Mouse (Mus musculus): ENCODE results near the gene Agrp. TPM values are rescaled to one million over a fixed set of nuclear protein-coding genes. Genes with fewer than 3 reads are reported as not detected.

The Agrp gene
- polyA plus RNA-seq, 1 experiment from 2014 or later: 1.1 TPM

DNA sequence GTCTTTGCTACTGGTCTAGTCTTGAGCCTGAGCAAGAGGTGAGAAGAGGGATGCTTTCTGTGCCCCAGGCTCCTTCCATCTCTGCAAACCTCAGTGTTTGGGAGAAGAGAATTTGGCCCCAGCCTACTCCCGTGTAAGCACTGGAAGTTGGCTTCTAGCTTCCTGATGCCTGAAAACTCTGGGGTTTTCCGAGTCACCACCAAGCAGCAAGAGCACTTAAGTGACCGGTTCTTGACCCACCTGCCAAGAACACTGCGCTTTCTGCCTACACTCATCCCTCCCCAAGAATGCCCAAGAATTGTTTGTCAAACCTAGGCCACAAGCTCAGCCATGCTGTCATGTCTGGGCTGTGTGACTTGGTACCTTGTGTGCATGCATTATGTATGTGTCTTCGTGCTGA is 116.7 kb downstream of the Agrp start:
- peaks cover 44% of the 10 kb centered on the region for H3K4me1 ChIP-seq (replicated peaks; ENCODE audit: control insufficient read depth, insufficient read depth, low read length)
- WGBS: 31% methylated on average over 5 of the region's 5 CpGs
- H3K36me3 ChIP-seq (ENCODE audit: control insufficient read depth, insufficient read depth, low read length): peaks cover 18% of the 10 kb centered on the region
- H3K9ac ChIP-seq (ENCODE audit: low read length): no peak overlapping the region
- no peak overlapping the region for H3K4me2 ChIP-seq (ENCODE audit: low read length)
- no peaks in the 10 kb centered on the region for H3K9me3 ChIP-seq (ENCODE audit: control insufficient read depth, low read length)
- no peak overlapping the region for H3K27ac ChIP-seq (ENCODE audit: low read depth)
- 0 out of 2 replicates have a peak, but pooled peaks cover 3% of the 10 kb centered on the region for H3K27me3 ChIP-seq (replicated peaks; ENCODE audit: control insufficient read depth, insufficient read depth, low read length)
- H3K4me3 ChIP-seq (ENCODE audit: low read depth, low read length): no peak overlapping the region
- DNase-seq (ENCODE audit: low spot score): no peak
- ATAC-seq (replicated peaks; ENCODE audit: low FRiP score, low TSS enrichment, low read depth): no peak

DNA sequence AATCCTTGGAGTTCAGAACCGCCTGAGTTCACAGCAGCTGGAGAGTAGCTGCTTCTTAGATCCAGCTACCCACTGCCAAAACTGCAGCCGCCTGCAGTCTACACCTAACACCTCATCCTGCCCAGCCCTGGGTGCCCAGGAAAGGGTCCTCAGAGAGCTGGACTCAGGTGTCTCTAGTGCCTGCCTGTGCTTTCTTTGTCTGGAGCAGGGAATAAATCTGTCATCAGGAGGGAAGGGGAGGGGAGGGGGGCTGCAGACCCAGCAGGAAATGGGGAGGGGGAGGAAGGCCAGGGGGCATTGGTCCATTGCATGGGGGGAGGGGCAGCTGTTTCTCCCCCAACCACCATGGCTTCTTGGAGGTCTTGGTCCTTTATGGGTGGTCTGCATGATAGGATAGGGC is 117.6 kb downstream of the Agrp start:
- ATAC-seq (replicated peaks; ENCODE audit: low FRiP score, low TSS enrichment, low read depth): no peak
- peaks cover 44% of the 10 kb centered on the region for H3K4me1 ChIP-seq (replicated peaks; ENCODE audit: control insufficient read depth, insufficient read depth, low read length)
- no peaks in the 10 kb centered on the region for H3K9me3 ChIP-seq (ENCODE audit: control insufficient read depth, low read length)
- H3K36me3 ChIP-seq (ENCODE audit: control insufficient read depth, insufficient read depth, low read length): peaks cover 9% of the 10 kb centered on the region
- peak overlapping the region; percentile 99 for H3K4me2 ChIP-seq (ENCODE audit: low read length)
- peak overlapping the region; percentile 54 for H3K4me3 ChIP-seq (ENCODE audit: low read depth, low read length)
- WGBS: 9% methylated on average over 2 of the region's 2 CpGs
- 0 out of 2 replicates have a peak, but pooled peaks cover 3% of the 10 kb centered on the region for H3K27me3 ChIP-seq (replicated peaks; ENCODE audit: control insufficient read depth, insufficient read depth, low read length)
- no peak for DNase-seq (ENCODE audit: low spot score)
- H3K27ac ChIP-seq (ENCODE audit: low read depth): no peak overlapping the region
- no peak overlapping the region for H3K9ac ChIP-seq (ENCODE audit: low read length)

DNA sequence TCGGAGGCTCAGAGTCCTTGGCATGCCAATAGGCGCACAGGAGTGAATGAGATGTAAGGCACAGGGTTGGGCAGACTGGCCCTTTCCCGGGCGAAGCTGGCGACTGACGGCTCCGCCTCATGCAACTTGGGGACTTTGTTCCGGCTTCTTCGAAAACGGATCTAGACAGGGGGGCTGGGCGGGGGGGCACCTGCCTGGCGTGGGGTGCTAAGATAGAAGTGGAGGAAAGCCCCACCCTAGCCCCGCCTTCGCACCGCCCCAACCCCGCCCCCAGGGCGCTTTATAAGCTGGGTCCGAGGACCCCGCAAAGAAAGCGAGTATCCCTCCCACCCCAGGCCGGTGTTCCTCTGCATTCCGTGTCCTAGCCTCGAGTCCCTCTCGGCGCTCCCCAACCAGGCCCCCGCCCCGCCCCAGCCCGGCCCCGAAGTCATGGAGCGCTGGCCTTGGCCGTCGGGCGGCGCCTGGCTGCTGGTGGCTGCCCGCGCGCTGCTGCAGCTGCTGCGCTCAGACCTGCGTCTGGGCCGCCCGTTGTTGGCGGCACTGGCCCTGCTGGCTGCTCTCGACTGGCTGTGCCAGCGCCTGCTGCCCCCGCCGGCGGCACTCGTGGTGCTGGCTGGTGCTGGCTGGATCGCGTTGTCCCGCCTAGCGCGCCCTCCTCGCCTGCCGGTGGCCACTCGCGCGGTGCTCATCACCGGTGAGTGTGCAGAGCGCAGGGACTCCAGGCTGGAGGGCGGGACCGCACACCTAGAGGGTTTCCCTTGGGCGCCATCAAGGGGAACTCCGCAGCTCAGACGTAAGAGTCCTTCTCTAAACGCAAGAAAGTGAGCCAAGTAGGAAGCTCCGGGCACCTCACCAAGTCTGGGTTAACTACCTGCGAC is 118.5 kb downstream of the Agrp start, which contains the start of gene Hsd11b2:
Hsd11b2 (plus strand) TSS at position 320 of the 878 bp plus-strand sequence.
- WGBS: under 1% methylated on average over 67 of the region's 68 CpGs
- peak within 1 kb of the TSS; percentile 54 for H3K4me3 ChIP-seq (ENCODE audit: low read depth, low read length)
- peak within 1 kb of the TSS; percentile 99 for H3K4me2 ChIP-seq (ENCODE audit: low read length)
- H3K4me1 ChIP-seq (replicated peaks; ENCODE audit: control insufficient read depth, insufficient read depth, low read length): peaks cover 44% of the 10 kb centered on the region
- ATAC-seq (replicated peaks; ENCODE audit: low FRiP score, low TSS enrichment, low read depth) (peak; percentile 51), DNase-seq (ENCODE audit: low spot score) (peak; percentile 76)
- H3K36me3 ChIP-seq (ENCODE audit: control insufficient read depth, insufficient read depth, low read length): peaks cover 2% of the 10 kb centered on the region; the same call in 1 of the 2 replicates
- no peak within 1 kb of the TSS for H3K27ac ChIP-seq (ENCODE audit: low read depth)
- H3K27me3 ChIP-seq (replicated peaks; ENCODE audit: control insufficient read depth, insufficient read depth, low read length): 0 out of 2 replicates have a peak, but pooled peaks cover 3% of the 10 kb centered on the region
- no peaks in the 10 kb centered on the region for H3K9me3 ChIP-seq (ENCODE audit: control insufficient read depth, low read length)
- H3K9ac ChIP-seq (ENCODE audit: low read length): peak within 1 kb of the TSS; percentile 53

DNA sequence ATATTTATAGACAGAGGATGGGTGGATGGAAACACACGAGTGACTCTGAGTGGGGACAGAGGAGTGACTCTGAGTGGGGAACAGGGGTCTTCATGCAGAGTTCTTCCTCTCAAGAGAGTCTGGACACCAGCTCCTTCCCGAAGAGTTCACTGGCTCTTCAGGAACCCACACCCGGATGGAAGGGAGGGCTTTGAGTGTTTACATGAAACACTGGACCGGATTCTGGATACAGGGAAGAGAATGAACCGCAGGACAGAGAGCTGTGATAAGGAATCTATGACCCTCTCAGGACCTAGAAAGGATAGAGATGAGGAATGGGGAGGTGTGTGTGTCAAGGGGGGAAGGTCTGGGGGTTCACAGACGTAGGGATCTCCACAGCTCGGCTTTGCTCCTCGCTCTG is 119.8 kb downstream of the Agrp start:
- Histone ChIP-seq H3K36me3 (ENCODE audit: control insufficient read depth, insufficient read depth, low read length) (no peaks in the 10 kb centered on the region), H3K27me3 (replicated peaks; ENCODE audit: control insufficient read depth, insufficient read depth, low read length) (0 out of 2 replicates have a peak, but pooled peaks cover 3% of the 10 kb centered on the region), H3K9me3 (ENCODE audit: control insufficient read depth, low read length) (no peaks in the 10 kb centered on the region), H3K9ac (ENCODE audit: low read length) (no peak overlapping the region), H3K27ac (ENCODE audit: low read depth) (no peak overlapping the region), H3K4me1 (replicated peaks; ENCODE audit: control insufficient read depth, insufficient read depth, low read length) (peaks cover 36% of the 10 kb centered on the region), H3K4me3 (ENCODE audit: low read depth, low read length) (no peak overlapping the region), H3K4me2 (ENCODE audit: low read length) (peak overlapping the region; percentile 22; the same call in 1 of the 2 replicates)
- ATAC-seq (replicated peaks; ENCODE audit: low FRiP score, low TSS enrichment, low read depth): no peak
- no peak for DNase-seq (ENCODE audit: low spot score)
- 30% methylated on average over 8 of the region's 8 CpGs for WGBS

MicroRNAs within 50 kb of the gene (microRNA counts, 519-probe panel; counts per million panel counts)
- 2,790 counts per million, percentile 31 among the panel's probes with 10 or more counts for microRNA mmu-miR-1966

Small RNA genes lying within 50 kb of the gene (microRNA-seq; reads per million reads assigned to microRNA genes)
- not detected for gene Mir1966

Other genes with a start within 250 kb of the Agrp start
- 0.11 TPM in 1 of 2 replicates, not detected in the other for gene Kctd19, start 223.9 kb downstream of the Agrp start, polyA plus RNA-seq (2014; fragmentation: Nextera tagmentation; extraction: Ambion mirVana)
- gene Lrrc36, start 223.8 kb downstream of the Agrp start, polyA plus RNA-seq (2014; fragmentation: Nextera tagmentation; extraction: Ambion mirVana): 0.11 and 0.16 TPM in 2 replicates
- gene Tppp3, start 165.9 kb downstream of the Agrp start, polyA plus RNA-seq (2014; fragmentation: Nextera tagmentation; extraction: Ambion mirVana): 36.2 and 39.8 TPM in 2 replicates
- gene Zdhhc1, start 140.5 kb downstream of the Agrp start, polyA plus RNA-seq (2014; fragmentation: Nextera tagmentation; extraction: Ambion mirVana): 25.0 and 25.2 TPM in 2 replicates
- gene Hsd11b2, start 118.6 kb downstream of the Agrp start, polyA plus RNA-seq (2014; fragmentation: Nextera tagmentation; extraction: Ambion mirVana): 3.1 and 3.8 TPM in 2 replicates
- gene Atp6v0d1, start 71.3 kb downstream of the Agrp start, polyA plus RNA-seq (2014; fragmentation: Nextera tagmentation; extraction: Ambion mirVana): 72.7 and 78.5 TPM in 2 replicates
- gene Ripor1, start 32.1 kb downstream of the Agrp start, polyA plus RNA-seq (2014; fragmentation: Nextera tagmentation; extraction: Ambion mirVana): 19.1 and 20.2 TPM in 2 replicates
- gene Ctcf, start 825 bp downstream of the Agrp start, polyA plus RNA-seq (2014; fragmentation: Nextera tagmentation; extraction: Ambion mirVana): 93.3 and 95.1 TPM in 2 replicates
- 1.0 and 1.1 TPM in 2 replicates for gene Carmil2, start 48.9 kb upstream of the Agrp start, polyA plus RNA-seq (2014; fragmentation: Nextera tagmentation; extraction: Ambion mirVana)
- 56.9 and 61.8 TPM in 2 replicates for gene Acd, start 63.7 kb upstream of the Agrp start, polyA plus RNA-seq (2014; fragmentation: Nextera tagmentation; extraction: Ambion mirVana)
- gene Pard6a, start 63.8 kb upstream of the Agrp start, polyA plus RNA-seq (2014; fragmentation: Nextera tagmentation; extraction: Ambion mirVana): 16.0 and 17.5 TPM in 2 replicates
- gene 4933405L10Rik, start 70.3 kb upstream of the Agrp start, polyA plus RNA-seq (2014; fragmentation: Nextera tagmentation; extraction: Ambion mirVana): not detected in 2 replicates
- 22.6 and 23.2 TPM in 2 replicates for gene Enkd1, start 70.8 kb upstream of the Agrp start, polyA plus RNA-seq (2014; fragmentation: Nextera tagmentation; extraction: Ambion mirVana)
- gene Gfod2, start 121.3 kb upstream of the Agrp start, polyA plus RNA-seq (2014; fragmentation: Nextera tagmentation; extraction: Ambion mirVana): 11.3 and 11.8 TPM in 2 replicates
- 11.6 and 11.7 TPM in 2 replicates for gene Ranbp10, start 190.0 kb upstream of the Agrp start, polyA plus RNA-seq (2014; fragmentation: Nextera tagmentation; extraction: Ambion mirVana)
- 0.11 TPM in 1 of 2 replicates, not detected in the other for gene Tsnaxip1, start 190.3 kb upstream of the Agrp start, polyA plus RNA-seq (2014; fragmentation: Nextera tagmentation; extraction: Ambion mirVana)
- 39.2 and 40.1 TPM in 2 replicates for gene Cenpt, start 215.9 kb upstream of the Agrp start, polyA plus RNA-seq (2014; fragmentation: Nextera tagmentation; extraction: Ambion mirVana)
- gene Thap11, start 217.7 kb upstream of the Agrp start, polyA plus RNA-seq (2014; fragmentation: Nextera tagmentation; extraction: Ambion mirVana): 58.0 and 61.1 TPM in 2 replicates
- gene Nutf2, start 223.2 kb upstream of the Agrp start, polyA plus RNA-seq (2014; fragmentation: Nextera tagmentation; extraction: Ambion mirVana): 302 and 316 TPM in 2 replicates
- 37.0 and 40.7 TPM in 2 replicates for gene Edc4, start 243.5 kb upstream of the Agrp start, polyA plus RNA-seq (2014; fragmentation: Nextera tagmentation; extraction: Ambion mirVana)